Mouse (Mus musculus): ENCODE measurements around the gene Rras2. TPM values are rescaled to one million over a fixed set of nuclear protein-coding genes. Genes with fewer than 3 reads are reported as not detected.

Rras2 gene
- total and polyA plus RNA-seq, 2 experiments from 2014 or later: 34.4 to 56.6 TPM

GRCm38 (mm10) chr7:114151036-114151780 is 33.6 kb upstream of the Rras2 start:
- H3K4me1 ChIP-seq (ENCODE audit: insufficient read depth): no peaks in the 10 kb centered on the region
- DNase-seq (peak; percentile 83), ATAC-seq (peak; percentile 96)
- H3K27me3 ChIP-seq (ENCODE audit: insufficient read depth, low read length): no peaks in the 10 kb centered on the region
- H3K9me3 ChIP-seq (ENCODE audit: low read length): no peaks in the 10 kb centered on the region
- no peak overlapping the region for H3K9ac ChIP-seq
- H3K36me3 ChIP-seq (ENCODE audit: insufficient read depth): no peaks in the 10 kb centered on the region
- peak overlapping the region; percentile 79 for H3K27ac ChIP-seq (ENCODE audit: low read depth, low read length)
- H3K4me2 ChIP-seq (ENCODE audit: low read depth): no peak overlapping the region
- H3K4me3 ChIP-seq (ENCODE audit: low read depth, low read length): no peak overlapping the region
- 82% methylated on average over 5 of the region's 5 CpGs for WGBS
- no peak for TF ChIP-seq CTCF (IDR thresholded peaks at IDR 0.05; ENCODE audit: low read depth)

GRCm38 (mm10) chr7:114149564-114149963 is 32.0 kb upstream of the Rras2 start:
- Histone ChIP-seq H3K4me2 (ENCODE audit: low read depth) (no peak overlapping the region), H3K9me3 (ENCODE audit: low read length) (no peaks in the 10 kb centered on the region), H3K4me1 (ENCODE audit: insufficient read depth) (no peaks in the 10 kb centered on the region), H3K4me3 (ENCODE audit: low read depth, low read length) (no peak overlapping the region), H3K36me3 (ENCODE audit: insufficient read depth) (no peaks in the 10 kb centered on the region), H3K27ac (ENCODE audit: low read depth, low read length) (no peak overlapping the region), H3K27me3 (ENCODE audit: insufficient read depth, low read length) (no peaks in the 10 kb centered on the region), H3K9ac (no peak overlapping the region)
- TF ChIP-seq CTCF (IDR thresholded peaks at IDR 0.05; ENCODE audit: low read depth): no peak
- 91% methylated on average over 6 of the region's 6 CpGs for WGBS
- DNase-seq (no peak), ATAC-seq (no peak)

GRCm38 (mm10) chr7:114149135-114149534 is 31.6 kb upstream of the Rras2 start:
- 55% methylated on average over 4 of the region's 4 CpGs for WGBS
- Histone ChIP-seq H3K4me2 (ENCODE audit: low read depth) (no peak overlapping the region), H3K4me1 (ENCODE audit: insufficient read depth) (no peaks in the 10 kb centered on the region), H3K27ac (ENCODE audit: low read depth, low read length) (no peak overlapping the region), H3K36me3 (ENCODE audit: insufficient read depth) (no peaks in the 10 kb centered on the region), H3K9ac (no peak overlapping the region), H3K27me3 (ENCODE audit: insufficient read depth, low read length) (no peaks in the 10 kb centered on the region), H3K4me3 (ENCODE audit: low read depth, low read length) (no peak overlapping the region), H3K9me3 (ENCODE audit: low read length) (no peaks in the 10 kb centered on the region)
- no peak for TF ChIP-seq CTCF (IDR thresholded peaks at IDR 0.05; ENCODE audit: low read depth)
- ATAC-seq: no peak
- no peak for DNase-seq

GRCm38 (mm10) chr7:114145841-114146240 is 28.3 kb upstream of the Rras2 start:
- no peak for TF ChIP-seq CTCF (IDR thresholded peaks at IDR 0.05; ENCODE audit: low read depth)
- DNase-seq (no peak), ATAC-seq (no peak)
- no peaks in the 10 kb centered on the region for H3K27me3 ChIP-seq (ENCODE audit: insufficient read depth, low read length)
- H3K27ac ChIP-seq (ENCODE audit: low read depth, low read length): no peak overlapping the region
- no peak overlapping the region for H3K9ac ChIP-seq
- 87% methylated on average over 3 of the region's 3 CpGs for WGBS
- no peaks in the 10 kb centered on the region for H3K9me3 ChIP-seq (ENCODE audit: low read length)
- no peaks in the 10 kb centered on the region for H3K36me3 ChIP-seq (ENCODE audit: insufficient read depth)
- H3K4me3 ChIP-seq (ENCODE audit: low read depth, low read length): no peak overlapping the region
- no peak overlapping the region for H3K4me2 ChIP-seq (ENCODE audit: low read depth)
- no peaks in the 10 kb centered on the region for H3K4me1 ChIP-seq (ENCODE audit: insufficient read depth)

- no peak overlapping the region for H3K9ac ChIP-seq
- no peaks in the 10 kb centered on the region for H3K4me1 ChIP-seq (ENCODE audit: insufficient read depth)
- H3K27me3 ChIP-seq (ENCODE audit: insufficient read depth, low read length): no peaks in the 10 kb centered on the region
- H3K36me3 ChIP-seq (ENCODE audit: insufficient read depth): no peaks in the 10 kb centered on the region
- no peak for ATAC-seq
- no peak overlapping the region for H3K4me2 ChIP-seq (ENCODE audit: low read depth)
- H3K27ac ChIP-seq (ENCODE audit: low read depth, low read length): no peak overlapping the region
- TF ChIP-seq CTCF (IDR thresholded peaks at IDR 0.05; ENCODE audit: low read depth): no peak
- no peak overlapping the region for H3K4me3 ChIP-seq (ENCODE audit: low read depth, low read length)
- 71% methylated on average over 10 of the region's 10 CpGs for WGBS
- no peaks in the 10 kb centered on the region for H3K9me3 ChIP-seq (ENCODE audit: low read length)
- DNase-seq: no peak
Observed at GRCm38 (mm10) chr7:114142151-114142798, 24.7 kb upstream of the Rras2 start.

- no peak overlapping the region for H3K9ac ChIP-seq
- H3K4me1 ChIP-seq (ENCODE audit: insufficient read depth): no peaks in the 10 kb centered on the region
- ATAC-seq (no peak), DNase-seq (no peak)
- no peaks in the 10 kb centered on the region for H3K27me3 ChIP-seq (ENCODE audit: insufficient read depth, low read length)
- 89% methylated on average over 7 of the region's 7 CpGs for WGBS
- no peak overlapping the region for H3K4me2 ChIP-seq (ENCODE audit: low read depth)
- H3K36me3 ChIP-seq (ENCODE audit: insufficient read depth): no peaks in the 10 kb centered on the region
- H3K4me3 ChIP-seq (ENCODE audit: low read depth, low read length): no peak overlapping the region
- H3K27ac ChIP-seq (ENCODE audit: low read depth, low read length): no peak overlapping the region
- no peaks in the 10 kb centered on the region for H3K9me3 ChIP-seq (ENCODE audit: low read length)
- no peak for TF ChIP-seq CTCF (IDR thresholded peaks at IDR 0.05; ENCODE audit: low read depth)
Observed at GRCm38 (mm10) chr7:114140026-114140425, 22.4 kb upstream of the Rras2 start.

- no peak overlapping the region for H3K9ac ChIP-seq
- DNase-seq (no peak), ATAC-seq (no peak)
- no peak overlapping the region for H3K27ac ChIP-seq (ENCODE audit: low read depth, low read length)
- 93% methylated on average over 3 of the region's 3 CpGs for WGBS
- no peak for TF ChIP-seq CTCF (IDR thresholded peaks at IDR 0.05; ENCODE audit: low read depth)
- H3K4me3 ChIP-seq (ENCODE audit: low read depth, low read length): no peak overlapping the region
- H3K27me3 ChIP-seq (ENCODE audit: insufficient read depth, low read length): no peaks in the 10 kb centered on the region
- H3K4me1 ChIP-seq (ENCODE audit: insufficient read depth): no peaks in the 10 kb centered on the region
- H3K36me3 ChIP-seq (ENCODE audit: insufficient read depth): no peaks in the 10 kb centered on the region
- no peak overlapping the region for H3K4me2 ChIP-seq (ENCODE audit: low read depth)
- H3K9me3 ChIP-seq (ENCODE audit: low read length): no peaks in the 10 kb centered on the region
Observed at GRCm38 (mm10) chr7:114139400-114139799, 21.8 kb upstream of the Rras2 start.
